Mouse (Mus musculus) layer of hippocampus, adult 6 months (tissue): ENCODE results near the gene Igsf8. TPM values are rescaled to one million over a fixed set of nuclear protein-coding genes. Genes with fewer than 3 reads are reported as not detected.

Source experiments
- long read RNA-seq, 2 experiments: library from polyadenylated mRNA; unstranded; transcript quantifications; one replicate each; pipeline ENCODE4 v2.0.0; 2019 to 2020
- polyA plus RNA-seq: library from polyadenylated mRNA; unstranded; fragments of <200 nt; fragmentation: Nextera tagmentation; gene quantifications from 2 replicates; pipeline ENCODE4 v1.2.3, GENCODE M21; 2021

The Igsf8 gene
- polyA plus RNA-seq, result 87.6 and 111 TPM in 2 replicates
- long read RNA-seq, experiment 1, transcript Igsf8-201 (7 exons, 2,278 nt), result major isoform, 81 of 174 reads
- long read RNA-seq, experiment 1, partial matches to known transcripts, result 63 of 174 reads
- long read RNA-seq, experiment 1, other reads (novel, unspliced or antisense), result 30 of 174 reads
- long read RNA-seq, experiment 2, transcript Igsf8-201 (7 exons, 2,278 nt), result major isoform, 547 of 661 reads
- long read RNA-seq, experiment 2, partial matches to known transcripts, result 74 of 661 reads
- long read RNA-seq, experiment 2, other reads (novel, unspliced or antisense), result 40 of 661 reads

GRCm38 (mm10) chr1:172261477-172262078 lies at the start of gene Igsf8:
TSS of gene Igsf8 (plus strand) at chr1:172261641.

DNA sequence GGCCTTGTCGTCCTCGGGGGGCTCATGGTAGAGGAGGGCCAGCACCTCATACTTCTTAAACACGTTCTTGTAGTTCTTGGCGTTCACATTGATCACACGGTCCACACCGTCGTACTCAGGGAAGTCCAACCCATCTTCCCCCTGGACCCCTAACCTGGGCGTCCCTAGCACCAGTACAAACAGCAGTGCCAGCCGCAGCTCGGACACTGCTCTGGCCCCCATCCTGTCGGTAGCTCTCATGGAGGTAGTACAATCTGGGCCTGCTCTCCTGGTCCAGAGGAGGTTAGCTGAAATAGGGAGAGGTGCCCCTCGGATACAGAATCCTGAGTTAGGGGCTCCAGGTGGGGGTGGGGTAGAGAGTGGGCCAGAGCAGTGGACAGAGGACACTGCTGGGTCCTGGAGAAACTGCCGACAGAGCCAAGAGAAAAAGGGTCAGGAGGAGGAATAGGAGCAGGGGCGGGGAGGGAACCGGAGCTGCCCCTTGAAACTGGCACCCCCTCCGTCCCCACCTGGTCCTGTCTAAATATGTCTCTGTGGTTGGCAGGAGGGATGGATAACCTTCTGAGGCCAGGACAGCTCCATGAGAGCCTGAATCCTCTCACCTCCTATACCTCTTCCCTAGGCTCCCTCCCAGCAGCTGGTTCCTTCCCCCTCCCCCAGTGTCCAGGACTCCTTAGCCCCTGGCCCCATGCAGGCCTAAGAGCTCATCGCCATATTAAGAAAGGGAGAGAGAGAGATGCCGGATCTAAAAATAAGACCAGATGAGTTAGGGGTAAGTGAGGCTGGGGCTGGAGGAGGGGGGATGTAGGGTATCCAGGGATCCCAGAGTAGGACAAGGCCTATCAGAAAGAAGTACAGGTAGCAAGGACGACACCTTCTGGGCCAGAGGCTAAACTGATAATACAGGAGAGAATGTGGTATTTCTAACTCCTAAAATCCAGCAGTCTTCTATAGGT lies 41.7 kb upstream of the Igsf8 start, which contains the start of gene Casq1:
TSS of gene Casq1 (minus strand) at position 418 of the 956 bp plus-strand sequence.

GRCm38 (mm10) chr1:172258314-172258713 lies 3.1 kb upstream of the Igsf8 start, which contains the start of gene Atp1a4:
TSS of gene Atp1a4 (minus strand) at chr1:172258414.

DNA sequence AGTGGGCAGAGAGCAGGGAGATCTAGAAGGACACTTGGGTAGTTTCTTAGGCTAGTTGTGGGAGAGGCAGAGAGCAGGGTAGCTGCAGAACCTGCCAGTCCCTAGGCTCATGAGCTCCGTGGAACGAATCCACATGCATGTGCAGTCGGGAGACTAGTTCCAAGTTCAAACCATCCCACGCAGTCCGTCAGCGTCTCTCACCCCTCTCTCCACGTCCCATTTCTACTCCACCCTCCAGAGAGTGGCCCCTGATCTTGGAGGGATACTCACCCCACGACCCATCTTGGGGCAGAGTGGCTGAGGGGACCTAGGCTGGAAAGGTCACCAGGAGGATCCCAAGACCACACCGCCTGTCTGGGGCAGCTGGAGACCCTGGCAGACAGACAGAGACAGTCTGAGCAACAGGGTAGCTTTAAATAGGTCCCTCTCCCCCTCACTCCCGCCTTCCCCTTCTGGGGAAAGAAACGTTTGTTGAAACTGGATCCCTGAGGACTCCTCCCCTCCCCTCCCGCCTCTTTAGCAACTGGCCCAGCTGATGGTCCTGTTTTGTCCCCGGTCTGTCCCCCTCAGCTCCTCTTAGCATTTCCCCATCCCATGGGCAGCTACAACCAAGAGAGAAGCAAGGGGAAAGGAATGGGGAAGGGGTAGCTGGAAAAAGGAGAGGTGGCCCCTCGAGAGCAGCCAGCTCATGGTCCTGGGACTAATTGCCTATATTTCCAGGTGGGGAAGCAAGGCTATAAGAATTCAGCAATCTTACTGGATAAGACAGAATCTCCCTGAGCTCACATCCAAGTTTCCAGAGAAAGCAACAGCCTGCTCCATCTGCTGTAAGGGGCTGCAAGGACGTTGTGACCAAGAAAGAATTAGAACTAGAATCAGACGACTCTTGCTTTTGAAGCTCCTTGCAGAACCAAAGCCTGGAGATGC lies 36.4 kb downstream of the Igsf8 start, which contains the start of gene Atp1a2:
TSS of gene Atp1a2 (minus strand) at position 454 of the 927 bp plus-strand sequence.

DNA sequence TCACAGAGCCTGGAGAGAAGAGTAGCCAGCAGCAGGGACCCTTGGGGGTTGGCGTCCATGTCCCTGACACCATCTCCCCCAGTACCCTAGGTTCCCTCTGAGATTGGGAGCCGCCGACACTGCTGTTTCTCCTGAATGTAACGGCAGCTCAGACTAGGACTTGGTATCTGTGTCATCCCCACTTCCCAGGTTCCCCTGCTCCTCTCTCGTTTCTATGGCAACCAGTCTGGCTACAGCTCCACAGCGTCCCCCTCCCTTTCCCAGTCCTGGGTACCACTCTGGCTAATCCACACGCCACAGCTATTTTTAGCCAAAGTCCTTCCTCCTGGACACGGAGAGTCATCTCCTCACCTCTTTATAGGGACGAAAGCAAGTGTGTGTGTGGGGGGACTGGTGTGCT lies 67.7 kb downstream of the Igsf8 start, which contains the start of gene Kcnj9:
TSS of gene Kcnj9 (minus strand) at position 188 of the 400 bp plus-strand sequence.

GRCm38 (mm10) chr1:172340729-172341321 lies 79.4 kb downstream of the Igsf8 start, which contains the start of gene Kcnj10:
TSS of gene Kcnj10 (plus strand) at chr1:172341210.

Other genes with a start within 250 kb of the Igsf8 start
- 10.3 and 11.7 TPM in 2 replicates for gene Vangl2, start 233.2 kb upstream of the Igsf8 start, polyA plus RNA-seq
- 0.39 and 0.53 TPM in 2 replicates for gene Nhlh1, start 204.1 kb upstream of the Igsf8 start, polyA plus RNA-seq
- gene Copa, start 179.1 kb upstream of the Igsf8 start, polyA plus RNA-seq, result 110 and 111 TPM in 2 replicates
- gene Ncstn, start 178.8 kb upstream of the Igsf8 start, polyA plus RNA-seq, result 40.9 and 41.7 TPM in 2 replicates
- gene Pex19, start 134.9 kb upstream of the Igsf8 start, polyA plus RNA-seq, result 87.1 and 95.5 TPM in 2 replicates
- gene Dcaf8, start 113.6 kb upstream of the Igsf8 start, polyA plus RNA-seq, result 49.7 and 59.1 TPM in 2 replicates
- 433 and 485 TPM in 2 replicates for gene Pea15a, start 54.8 kb upstream of the Igsf8 start, polyA plus RNA-seq
- gene Casq1, start 41.8 kb upstream of the Igsf8 start, polyA plus RNA-seq, result 0.90 and 0.97 TPM in 2 replicates
- not detected in 2 replicates for gene Atp1a4, start 3.2 kb upstream of the Igsf8 start, polyA plus RNA-seq
- 143 and 146 TPM in 2 replicates for gene Atp1a2, start 36.4 kb downstream of the Igsf8 start, polyA plus RNA-seq
- 11.6 and 12.5 TPM in 2 replicates for gene Kcnj9, start 67.7 kb downstream of the Igsf8 start, polyA plus RNA-seq
- 19.2 and 29.3 TPM in 2 replicates for gene Kcnj10, start 79.6 kb downstream of the Igsf8 start, polyA plus RNA-seq
- 2.8 TPM in 2 replicates for gene Pigm, start 114.9 kb downstream of the Igsf8 start, polyA plus RNA-seq
- 1.6 and 2.0 TPM in 2 replicates for gene Slamf9, start 213.7 kb downstream of the Igsf8 start, polyA plus RNA-seq
- 0.35 and 0.67 TPM in 2 replicates for gene Igsf9, start 220.1 kb downstream of the Igsf8 start, polyA plus RNA-seq
- 13.4 and 13.8 TPM in 2 replicates for gene Tagln2, start 238.4 kb downstream of the Igsf8 start, polyA plus RNA-seq